Mouse (Mus musculus) heart, embryonic 13.5 days (tissue): ENCODE results near the gene Cacnb3. TPM values are rescaled to one million over a fixed set of nuclear protein-coding genes. Genes with fewer than 3 reads are reported as not detected.

Experiments used
- ATAC-seq: fragments of 200-750 bp; cut with Nextera tagmentation; 2 replicates; pipeline ENCODE4 v1.8.0; 2017; ENCODE audit warnings: moderate TSS enrichment; ENCODE audit not compliant: insufficient number of reproducible peaks, low FRiP score, low TSS enrichment; ENCODE audit errors: extremely low read depth
- H3K27ac ChIP-seq: fragments of 300-500 bp; sonication (generic); replicated peaks from 2 replicates; pipeline ENCODE4 v1.5.1; 2015; ENCODE audit warnings: moderate library complexity, mild to moderate bottlenecking, inconsistent platforms
- H3K27me3 ChIP-seq: fragments of 300-500 bp; sonication (generic); replicated peaks from 2 replicates; pipeline ENCODE4 v1.6.1; 2015; ENCODE audit warnings: mild to moderate bottlenecking, inconsistent platforms
- H3K36me3 ChIP-seq: fragments of 300-500 bp; sonication (generic); 2 replicates; pipeline ENCODE4 v1.6.1; 2015; ENCODE audit warnings: mild to moderate bottlenecking, inconsistent platforms
- H3K4me1 ChIP-seq: fragments of 300-500 bp; sonication (generic); 2 replicates; pipeline ENCODE4 v1.6.1; 2015; ENCODE audit warnings: inconsistent platforms
- H3K4me2 ChIP-seq: fragments of 300-500 bp; sonication (generic); 2 replicates; pipeline ENCODE4 v1.6.1; 2015; ENCODE audit warnings: inconsistent platforms, mild to moderate bottlenecking, moderate library complexity
- H3K4me3 ChIP-seq: fragments of 300-500 bp; sonication (generic); 2 replicates; pipeline ENCODE4 v1.5.1; 2015; ENCODE audit warnings: moderate library complexity, mild to moderate bottlenecking, inconsistent platforms
- H3K9ac ChIP-seq: fragments of 300-500 bp; sonication (generic); 2 replicates; pipeline ENCODE4 v1.6.1; 2015; ENCODE audit warnings: inconsistent platforms, mild to moderate bottlenecking, moderate library complexity
- H3K9me3 ChIP-seq: fragments of 300-500 bp; sonication (generic); 2 replicates; pipeline ENCODE4 v1.6.1; 2016; ENCODE audit warnings: inconsistent platforms
- WGBS: fragments of 180-500 bp; shearing (Covaris S2); methylation state at CpG from one replicate; pipeline ENCODE4 v1.1.7; 2015; ENCODE audit warnings: mixed read lengths; 5-methylcytosine and 5-hydroxymethylcytosine counted together
- polyA plus RNA-seq: library from polyadenylated mRNA; unstranded; fragments of >200 nt; fragmentation: Nextera tagmentation; extraction: Ambion mirVana; gene quantifications from 2 replicates; pipeline ENCODE4 v1.2.1, GENCODE M21; 2015

The Cacnb3 gene
- polyA plus RNA-seq, 1 experiment from 2014 or later, result 10.8 TPM

DNA sequence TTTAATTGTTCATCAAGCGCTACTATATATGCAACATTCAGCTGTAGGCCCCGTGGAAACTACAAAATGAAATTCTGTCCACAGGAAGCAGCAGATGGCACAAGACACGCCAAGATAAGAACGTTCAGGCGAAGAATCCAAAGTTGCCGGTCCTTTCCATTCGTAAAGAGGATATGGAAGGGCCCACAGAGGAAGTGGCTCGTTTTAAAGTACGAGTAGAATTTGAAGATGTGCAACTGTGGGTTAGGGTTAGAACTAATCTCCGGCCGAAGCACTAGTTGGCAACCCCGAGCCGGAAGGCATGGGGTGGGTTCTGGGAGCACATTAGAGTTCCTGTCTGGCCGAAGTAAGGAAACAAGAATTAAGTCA is 31.5 kb downstream of the Cacnb3 start:
- Histone ChIP-seq H3K4me1 (peaks cover 15% of the 10 kb centered on the region), H3K4me3 (peak overlapping the region; percentile 70), H3K4me2 (peak overlapping the region; percentile 83), H3K27ac (peak overlapping the region; percentile 84), H3K27me3 (no peaks in the 10 kb centered on the region), H3K9me3 (no peaks in the 10 kb centered on the region), H3K9ac (peak overlapping the region; percentile 91), H3K36me3 (peaks cover 36% of the 10 kb centered on the region)
- ATAC-seq, result no peak
- WGBS, result 1% methylated on average over 14 of the region's 14 CpGs

DNA sequence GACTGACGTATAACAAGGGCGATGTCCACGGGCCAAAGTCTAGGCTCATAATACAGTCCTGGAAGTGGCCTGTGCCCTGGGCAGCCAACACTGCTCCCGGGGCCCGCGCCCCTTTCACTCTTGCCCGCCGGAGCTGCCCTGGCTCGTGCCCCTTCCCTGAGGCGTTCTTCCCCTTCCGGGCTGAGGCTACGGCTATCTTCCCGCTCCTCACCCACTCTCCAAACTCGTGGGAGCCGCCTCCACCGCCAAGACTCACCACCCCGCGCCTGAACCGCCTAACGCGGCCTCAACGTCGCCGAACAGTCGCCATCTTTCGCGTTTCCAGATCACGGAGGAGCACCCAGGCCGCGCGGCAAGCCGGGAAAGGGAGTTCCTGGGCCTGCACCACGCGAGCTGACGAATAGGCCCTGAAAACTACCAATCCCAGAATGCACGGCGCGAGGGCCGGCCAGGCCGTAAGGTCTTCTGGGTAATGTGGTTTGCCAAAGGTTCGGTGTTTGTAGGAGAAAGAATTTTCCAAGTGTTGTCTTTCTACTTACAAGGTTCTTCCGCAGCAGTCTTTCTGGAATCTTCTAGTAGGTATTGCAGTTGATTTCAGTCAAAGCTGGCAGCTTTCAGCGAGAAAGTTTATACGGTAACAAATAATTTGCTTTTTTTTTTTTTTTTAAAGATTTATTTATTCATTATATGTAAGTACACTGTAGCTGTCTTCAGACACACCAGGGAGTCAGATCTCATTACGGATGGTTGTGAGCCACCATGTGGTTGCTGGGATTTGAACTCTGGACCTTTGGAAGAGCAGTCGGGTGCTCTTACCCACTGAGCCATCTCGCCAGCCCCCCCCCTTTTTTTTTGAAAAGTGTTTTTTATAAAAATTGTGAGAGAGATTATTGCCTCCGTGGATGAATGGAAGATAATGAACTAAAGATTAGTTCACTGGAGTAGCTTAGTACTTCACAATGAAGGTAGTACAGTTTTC is 32.2 kb downstream of the Cacnb3 start, which contains the start of gene Ddx23:
Ddx23 (minus strand) TSS at position 328 of the 979 bp plus-strand sequence.
- H3K36me3 ChIP-seq, result peaks cover 29% of the 10 kb centered on the region
- H3K9ac ChIP-seq, result peak within 1 kb of the TSS; percentile 91
- ATAC-seq, result peak; percentile 94
- 4% methylated on average over 48 of the region's 48 CpGs for WGBS
- peak within 1 kb of the TSS; percentile 83 for H3K4me2 ChIP-seq
- H3K4me1 ChIP-seq, result peaks cover 15% of the 10 kb centered on the region
- peak within 1 kb of the TSS; percentile 84 for H3K27ac ChIP-seq
- H3K9me3 ChIP-seq, result no peaks in the 10 kb centered on the region
- H3K4me3 ChIP-seq, result peak within 1 kb of the TSS; percentile 70
- H3K27me3 ChIP-seq, result no peaks in the 10 kb centered on the region

DNA sequence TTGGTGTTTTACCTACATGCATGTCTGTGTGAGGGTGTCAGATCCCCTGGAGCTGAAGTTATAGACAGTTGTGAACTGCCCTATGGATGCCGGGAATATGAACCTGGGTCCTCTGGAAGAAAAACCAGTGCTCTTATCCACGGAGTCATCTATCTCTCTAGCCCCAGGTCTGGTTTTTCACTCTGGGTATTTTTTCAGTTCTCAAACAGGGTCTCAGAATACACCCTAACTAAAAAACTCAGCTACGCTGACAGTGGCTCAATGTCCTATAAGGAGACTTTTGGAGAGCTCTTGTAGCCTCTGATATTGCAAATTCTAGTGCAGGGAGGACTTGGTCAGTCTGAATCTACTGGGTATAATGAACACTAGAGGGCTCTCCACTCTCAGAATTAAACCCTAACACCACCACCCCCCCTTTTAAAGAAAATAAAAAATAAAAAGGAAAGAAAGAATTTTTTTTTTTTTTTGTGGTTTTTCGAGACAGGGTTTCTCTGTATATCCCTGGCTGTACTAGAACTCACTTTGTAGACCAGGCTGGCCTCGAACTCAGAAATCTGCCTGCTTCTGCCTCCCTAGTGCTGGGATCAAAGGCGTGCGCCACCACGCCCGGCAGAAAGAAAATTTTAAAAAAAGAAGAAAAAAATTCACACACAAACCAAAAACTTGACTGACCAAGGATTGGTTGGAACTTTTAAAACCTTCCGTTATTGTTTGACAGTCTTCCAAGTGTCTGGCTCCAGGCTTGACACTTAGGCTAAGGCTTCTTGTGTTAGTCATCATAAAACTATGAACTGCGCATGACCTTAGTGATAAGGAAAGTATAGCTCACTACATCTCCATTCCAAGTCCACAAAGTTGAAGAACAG is 33.6 kb downstream of the Cacnb3 start:
- peaks cover 15% of the 10 kb centered on the region for H3K4me1 ChIP-seq
- H3K27ac ChIP-seq, result no peak overlapping the region
- WGBS, result 73% methylated on average over 11 of the region's 11 CpGs
- H3K4me3 ChIP-seq, result no peak overlapping the region
- peaks cover 15% of the 10 kb centered on the region for H3K36me3 ChIP-seq
- ATAC-seq, result no peak
- H3K4me2 ChIP-seq, result no peak overlapping the region
- no peaks in the 10 kb centered on the region for H3K27me3 ChIP-seq
- H3K9ac ChIP-seq, result no peak overlapping the region
- no peaks in the 10 kb centered on the region for H3K9me3 ChIP-seq

DNA sequence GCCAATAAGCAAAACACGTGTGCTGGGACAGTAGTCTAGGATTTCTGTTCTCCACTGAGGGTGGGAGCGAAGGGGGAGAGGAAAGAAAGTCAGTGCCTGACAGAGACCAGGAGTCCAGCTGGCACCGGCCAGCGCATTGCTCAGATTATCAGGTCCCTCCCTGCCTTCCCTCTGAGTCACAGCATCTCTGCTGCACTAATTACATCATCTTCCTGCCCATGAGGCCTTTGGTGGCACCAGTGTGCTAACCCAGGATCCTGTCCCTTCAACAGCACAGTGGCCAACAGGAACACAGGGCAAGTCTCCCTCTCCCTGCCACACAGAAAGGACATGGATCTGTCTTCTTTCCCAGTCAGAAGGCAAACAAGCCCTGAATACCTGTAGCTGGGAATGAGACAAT is 42.0 kb downstream of the Cacnb3 start:
- Histone ChIP-seq H3K9ac (no peak overlapping the region), H3K27me3 (peaks cover 42% of the 10 kb centered on the region), H3K9me3 (no peaks in the 10 kb centered on the region), H3K4me3 (no peak overlapping the region), H3K27ac (peak overlapping the region; percentile 40; the same call in 1 of the 2 replicates), H3K36me3 (no peaks in the 10 kb centered on the region), H3K4me2 (no peak overlapping the region), H3K4me1 (peaks cover 41% of the 10 kb centered on the region)
- 22% methylated on average over 4 of the region's 4 CpGs for WGBS
- no peak for ATAC-seq

DNA sequence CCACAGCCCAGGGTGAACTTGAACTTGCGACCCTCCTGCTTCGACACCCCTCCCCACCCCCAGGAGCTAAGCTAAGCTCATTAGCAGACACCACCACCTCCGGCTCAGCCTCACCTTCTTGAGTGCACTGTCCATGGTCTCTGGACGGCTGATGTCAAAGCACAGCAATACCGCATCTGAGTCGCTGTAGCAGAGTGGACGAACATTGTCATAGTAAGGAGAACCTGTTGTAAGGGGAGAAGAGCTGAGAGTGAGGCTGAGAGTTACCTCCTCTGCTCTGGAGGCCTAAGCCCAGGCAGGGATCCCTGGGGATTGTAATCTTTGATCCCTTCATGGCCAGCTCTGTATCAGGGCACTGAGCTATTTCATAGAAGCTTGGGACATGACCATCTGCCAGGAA is 43.1 kb downstream of the Cacnb3 start:
- H3K4me3 ChIP-seq, result no peak overlapping the region
- H3K9me3 ChIP-seq, result no peaks in the 10 kb centered on the region
- no peak overlapping the region for H3K9ac ChIP-seq
- H3K36me3 ChIP-seq, result no peaks in the 10 kb centered on the region
- no peak for ATAC-seq
- H3K4me2 ChIP-seq, result no peak overlapping the region
- 78% methylated on average over 7 of the region's 7 CpGs for WGBS
- peaks cover 42% of the 10 kb centered on the region for H3K4me1 ChIP-seq
- no peak overlapping the region for H3K27ac ChIP-seq
- peaks cover 51% of the 10 kb centered on the region for H3K27me3 ChIP-seq

DNA sequence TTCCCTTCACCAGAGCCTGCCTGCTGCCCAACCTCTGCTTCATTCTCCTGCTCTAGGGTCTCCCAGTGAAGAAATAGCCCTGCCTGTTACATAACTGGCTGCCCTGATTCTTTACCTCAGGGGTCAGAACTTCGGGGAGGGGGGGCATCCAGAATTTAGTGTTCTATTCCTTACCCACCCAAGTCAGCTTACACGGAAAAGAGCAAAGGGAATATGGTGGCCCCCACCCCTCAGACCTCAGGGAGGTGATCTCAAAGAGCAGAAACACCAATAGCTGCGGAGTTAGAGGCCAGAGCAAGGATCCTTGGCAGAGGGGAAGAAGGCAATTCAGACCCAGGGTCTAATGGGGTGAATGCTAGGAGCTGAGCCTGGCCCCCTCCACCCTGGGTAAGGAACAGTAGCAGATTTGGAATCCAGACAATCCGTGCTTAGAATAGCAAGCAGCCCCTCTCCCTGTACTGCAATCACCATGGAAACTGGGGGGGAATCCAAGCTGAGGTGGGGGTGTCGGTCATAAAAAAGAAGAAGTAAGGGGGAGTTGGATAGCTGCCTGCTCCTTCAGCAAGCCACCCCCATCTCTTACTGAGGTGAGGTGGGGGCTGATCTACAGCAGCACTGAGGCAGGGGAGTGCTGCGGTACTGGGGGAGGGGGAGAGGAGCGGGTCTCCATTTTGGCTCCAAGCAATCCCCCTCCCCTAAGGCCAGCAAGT is 43.8 kb downstream of the Cacnb3 start:
- ATAC-seq, result no peak
- Histone ChIP-seq H3K27me3 (peaks cover 56% of the 10 kb centered on the region), H3K4me2 (0 out of 2 replicates have a peak overlapping the region, but pooled peaks have one; percentile 97), H3K9ac (peak overlapping the region; percentile 33; the same call in 1 of the 2 replicates), H3K4me3 (no peak overlapping the region), H3K9me3 (no peaks in the 10 kb centered on the region), H3K36me3 (no peaks in the 10 kb centered on the region), H3K4me1 (peaks cover 42% of the 10 kb centered on the region), H3K27ac (no peak overlapping the region)
- 41% methylated on average over 7 of the region's 7 CpGs for WGBS

DNA sequence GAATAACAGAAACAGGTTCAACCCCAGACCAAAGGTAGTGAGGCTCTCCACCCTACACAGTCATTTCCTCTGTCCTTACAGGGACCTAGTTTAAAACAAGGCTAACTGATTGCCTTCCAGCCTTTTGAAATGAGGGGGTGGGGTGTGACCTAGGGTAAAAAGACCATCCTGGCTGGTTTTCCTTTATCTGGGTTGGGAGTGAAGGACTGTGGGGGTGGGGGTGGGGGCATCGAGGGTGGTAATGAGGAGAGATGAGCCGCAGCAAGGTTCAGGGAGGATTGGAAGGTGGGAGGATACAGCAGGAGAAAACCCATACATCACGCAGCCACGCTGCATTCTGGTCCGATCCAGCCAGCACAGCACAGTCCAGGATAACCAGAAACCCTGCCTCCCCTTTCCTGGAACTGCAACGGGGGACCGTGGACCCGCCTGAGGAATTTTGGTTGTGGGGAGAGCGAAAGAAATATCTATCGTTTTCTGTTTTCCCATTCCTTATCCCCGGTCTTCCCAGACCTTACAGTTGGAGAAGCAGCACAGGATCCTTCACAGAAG is 44.4 kb downstream of the Cacnb3 start:
- Histone ChIP-seq H3K4me3 (peak overlapping the region; percentile 52; the same call in 1 of the 2 replicates), H3K9ac (peak overlapping the region; percentile 78), H3K27ac (no peak overlapping the region), H3K36me3 (no peaks in the 10 kb centered on the region), H3K4me1 (peaks cover 42% of the 10 kb centered on the region), H3K4me2 (peak overlapping the region; percentile 97), H3K27me3 (peaks cover 52% of the 10 kb centered on the region), H3K9me3 (no peaks in the 10 kb centered on the region)
- WGBS, result 23% methylated on average over 11 of the region's 11 CpGs
- ATAC-seq, result no peak

DNA sequence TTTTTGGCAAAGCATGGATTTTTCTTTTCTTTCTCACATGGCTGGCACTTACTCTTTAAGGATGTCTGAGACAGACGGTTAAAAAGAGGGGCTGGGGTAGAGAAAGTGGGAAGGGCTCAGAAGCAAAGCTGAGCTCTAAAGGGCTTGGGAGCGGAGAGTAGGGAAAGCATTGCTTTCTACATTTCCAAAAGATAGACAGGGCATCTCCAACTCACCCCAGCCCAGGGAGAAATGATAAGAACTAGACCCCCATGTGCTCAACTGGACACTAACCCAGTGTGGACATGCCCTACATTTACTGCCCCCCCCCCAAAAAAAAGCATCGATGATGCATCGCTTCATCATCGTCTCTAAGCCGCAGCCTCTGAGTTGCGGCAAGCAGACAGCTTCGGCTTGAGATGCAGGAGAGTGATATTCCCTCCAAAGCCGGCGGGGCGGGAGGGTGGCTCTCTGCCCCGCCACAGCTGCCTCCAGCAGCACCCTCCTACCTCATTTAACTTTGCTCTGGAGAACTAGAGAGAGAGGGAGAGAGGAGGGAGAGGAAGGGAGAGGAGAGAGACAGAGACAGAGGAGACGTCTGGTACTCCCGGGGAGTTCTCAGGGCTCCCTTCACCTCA is 45.1 kb downstream of the Cacnb3 start:
- Histone ChIP-seq H3K9ac (peak overlapping the region; percentile 78), H3K27me3 (peaks cover 49% of the 10 kb centered on the region)
- 5% methylated on average over 14 of the region's 14 CpGs for WGBS

DNA sequence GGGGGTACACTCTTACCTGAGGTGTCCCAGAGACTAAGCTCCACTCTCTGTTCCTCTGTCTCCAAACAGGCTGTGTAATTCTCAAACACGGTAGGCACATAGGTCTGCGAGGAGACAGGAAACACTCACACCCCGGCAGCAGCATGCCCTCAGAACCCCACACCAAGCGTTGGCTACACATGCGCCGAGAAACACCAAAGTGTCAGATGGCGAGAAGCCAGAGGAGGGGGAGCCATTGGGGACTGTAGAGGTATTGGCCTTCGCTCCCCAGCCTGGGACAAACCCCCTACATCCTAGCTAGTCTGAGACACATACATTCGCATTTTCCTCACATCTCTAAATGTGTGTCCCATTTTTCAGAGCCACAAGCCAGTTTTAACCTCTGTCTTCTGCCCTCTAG is 45.8 kb downstream of the Cacnb3 start:
- ATAC-seq, result no peak
- Histone ChIP-seq H3K9ac (peak overlapping the region; percentile 78), H3K4me2 (peak overlapping the region; percentile 97), H3K27ac (no peak overlapping the region), H3K9me3 (no peaks in the 10 kb centered on the region), H3K27me3 (peaks cover 55% of the 10 kb centered on the region), H3K4me3 (peak overlapping the region; percentile 52), H3K36me3 (no peaks in the 10 kb centered on the region), H3K4me1 (peaks cover 42% of the 10 kb centered on the region)
- WGBS, result 2% methylated on average over 9 of the region's 9 CpGs

More for the DNA sequence above, 45.1 kb downstream of the Cacnb3 start:
- no peak for ATAC-seq
- Histone ChIP-seq H3K9me3 (no peaks in the 10 kb centered on the region), H3K36me3 (no peaks in the 10 kb centered on the region), H3K4me2 (peak overlapping the region; percentile 97), H3K27ac (no peak overlapping the region), H3K4me3 (peak overlapping the region; percentile 52), H3K4me1 (peaks cover 42% of the 10 kb centered on the region)
